Mouse (Mus musculus) CH12.LX (cell line): ENCODE results near the gene Opn4. TPM values are rescaled to one million over a fixed set of nuclear protein-coding genes. Genes with fewer than 3 reads are reported as not detected.

Experiments used
- DNase-seq: peaks from one replicate; pipeline ENCODE4 v3.0.0-alpha.2; 2013; ENCODE audit errors: extremely low read depth
- H3K27ac ChIP-seq: 2 replicates; pipeline ENCODE4 v1.5.1; 2012; ENCODE audit warnings: low read depth, mild to moderate bottlenecking, control low read depth, moderate library complexity; ENCODE audit not compliant: insufficient read depth
- H3K27me3 ChIP-seq: replicated peaks from 2 replicates; pipeline ENCODE3; 2012; ENCODE audit warnings: inconsistent platforms
- H3K36me3 ChIP-seq, 2 experiments: replicated peaks in 1 of 2; 2 replicates each; pipeline versions ENCODE3 to v1.6.1; 2012; ENCODE audit warnings: inconsistent platforms in 1 of 2, low read length in 1 of 2, mild to moderate bottlenecking in 1 of 2, mixed read lengths in 1 of 2, moderate library complexity in 1 of 2; ENCODE audit not compliant: control insufficient read depth in 1 of 2, insufficient read depth in 1 of 2
- H3K4me1 ChIP-seq, 2 experiments: 2 replicates each; pipeline ENCODE4 v1.6.1; 2012; ENCODE audit warnings: inconsistent platforms in 1 of 2, moderate library complexity in 1 of 2; ENCODE audit not compliant: insufficient read depth in 2 of 2, control insufficient read depth in 1 of 2
- H3K4me2 ChIP-seq: 2 replicates; pipeline ENCODE4 v1.6.1; 2012; ENCODE audit warnings: low read depth, mild to moderate bottlenecking, control low read depth; ENCODE audit not compliant: poor library complexity, insufficient read depth, severe bottlenecking
- H3K4me3 ChIP-seq, 3 experiments: fragments of 150-350 bp in 1 of 3; sonication (generic) in 1 of 3; replicated peaks in 1 of 3; 2 replicates each; pipeline versions ENCODE3 to v1.5.1; 2011 to 2012; ENCODE audit warnings: low read depth in 2 of 3, low read length in 2 of 3, mild to moderate bottlenecking in 2 of 3, moderate library complexity in 2 of 3, control low read depth in 1 of 3, improper control_type of control experiment in 1 of 3, inconsistent platforms in 1 of 3, mixed read lengths in 1 of 3; ENCODE audit not compliant: poor library complexity in 1 of 3
- H3K79me2 ChIP-seq: replicated peaks from 2 replicates; pipeline ENCODE4 v1.6.1; 2012; ENCODE audit warnings: mild to moderate bottlenecking, moderate library complexity; ENCODE audit not compliant: control insufficient read depth, poor library complexity, insufficient read depth, severe bottlenecking; ENCODE audit errors: extremely low read depth
- H3K9ac ChIP-seq: 2 replicates; pipeline ENCODE4 v1.6.1; 2012; ENCODE audit warnings: low read depth, mild to moderate bottlenecking, control low read depth, moderate library complexity; ENCODE audit not compliant: insufficient read depth
- H3K9me3 ChIP-seq: replicated peaks from 2 replicates; pipeline ENCODE3; 2012; ENCODE audit warnings: low read length, inconsistent platforms, mixed read lengths
- BHLHE40 ChIP-seq: IDR thresholded peaks from 2 replicates; pipeline ENCODE4 v1.6.1; 2011; ENCODE audit warnings: mild to moderate bottlenecking, low read depth, low read length, improper control_type of control experiment
- CHD2 ChIP-seq: IDR thresholded peaks from 2 replicates; pipeline ENCODE4 v1.6.1; 2011; ENCODE audit warnings: low read length, improper control_type of control experiment
- CTCF ChIP-seq, 2 experiments: IDR thresholded peaks in 1 of 2; conservative IDR thresholded peaks in 1 of 2; 2 replicates each; pipeline ENCODE4 v1.5.1; 2011 to 2012; ENCODE audit warnings: low read depth in 2 of 2, low read length in 2 of 2, improper control_type of control experiment in 1 of 2, inconsistent platforms in 1 of 2, mild to moderate bottlenecking in 1 of 2, moderate library complexity in 1 of 2
- E2F4 ChIP-seq: IDR thresholded peaks from 2 replicates; pipeline ENCODE4 v1.6.1; 2011; ENCODE audit warnings: low read depth, low read length, improper control_type of control experiment; ENCODE audit not compliant: insufficient replicate concordance
- IRF4 ChIP-seq: IDR thresholded peaks from 2 replicates; pipeline ENCODE4 v1.6.1; 2014; ENCODE audit warnings: low read depth, mild to moderate bottlenecking, inconsistent platforms, low read length, improper control_type of control experiment
- JUND ChIP-seq: conservative IDR thresholded peaks from 2 replicates; pipeline ENCODE4 v1.6.1; 2011; ENCODE audit warnings: low read depth, low read length, improper control_type of control experiment
- KAT2A ChIP-seq: IDR thresholded peaks from 2 replicates; pipeline ENCODE4 v1.6.1; 2012; ENCODE audit warnings: low read length, improper control_type of control experiment, inconsistent platforms; ENCODE audit not compliant: insufficient replicate concordance
- MAFK ChIP-seq: IDR thresholded peaks from 2 replicates; pipeline ENCODE4 v1.6.1; 2011; ENCODE audit warnings: low read length, improper control_type of control experiment; ENCODE audit not compliant: insufficient replicate concordance
- MAZ ChIP-seq: IDR thresholded peaks from 2 replicates; pipeline ENCODE4 v1.6.1; 2012; ENCODE audit warnings: low read depth, mild to moderate bottlenecking, inconsistent platforms, low read length, improper control_type of control experiment, moderate library complexity
- MEF2A ChIP-seq: IDR thresholded peaks from 2 replicates; pipeline ENCODE4 v1.6.1; 2014; ENCODE audit warnings: low read depth, mild to moderate bottlenecking, inconsistent platforms, low read length, improper control_type of control experiment, borderline replicate concordance
- MYC ChIP-seq: IDR thresholded peaks from 2 replicates; pipeline ENCODE4 v1.6.1; 2011; ENCODE audit warnings: low read depth, mild to moderate bottlenecking, improper control_type of control experiment, low read length
- NELFE ChIP-seq: IDR thresholded peaks from 2 replicates; pipeline ENCODE4 v1.6.1; 2011; ENCODE audit warnings: low read depth, low read length, improper control_type of control experiment
- POLR2A ChIP-seq: IDR thresholded peaks from 2 replicates; pipeline ENCODE4 v1.6.1; 2011; ENCODE audit warnings: low read depth, mild to moderate bottlenecking, improper control_type of control experiment, low read length
- RAD21 ChIP-seq: IDR thresholded peaks from 2 replicates; pipeline ENCODE4 v1.6.1; 2011; ENCODE audit warnings: low read depth, mild to moderate bottlenecking, low read length, improper control_type of control experiment, moderate library complexity
- SIN3A ChIP-seq: IDR thresholded peaks from 2 replicates; pipeline ENCODE4 v1.6.1; 2012; ENCODE audit warnings: low read length, improper control_type of control experiment, inconsistent platforms
- SMC3 ChIP-seq: IDR thresholded peaks from 2 replicates; pipeline ENCODE4 v1.6.1; 2011; ENCODE audit warnings: low read depth, low read length, improper control_type of control experiment
- UBTF ChIP-seq: IDR thresholded peaks from 2 replicates; pipeline ENCODE4 v1.6.1; 2012; ENCODE audit warnings: low read depth, mild to moderate bottlenecking, inconsistent platforms, low read length, improper control_type of control experiment, moderate library complexity
- USF1 ChIP-seq: IDR thresholded peaks from 2 replicates; pipeline ENCODE4 v1.6.1; 2014; ENCODE audit warnings: low read depth, mild to moderate bottlenecking, inconsistent platforms, low read length, improper control_type of control experiment
- ZC3H11A ChIP-seq: IDR thresholded peaks from 2 replicates; pipeline ENCODE4 v1.6.1; 2012; ENCODE audit warnings: low read depth, mild to moderate bottlenecking, inconsistent platforms, low read length, improper control_type of control experiment
- ZNF384 ChIP-seq: IDR thresholded peaks from 2 replicates; pipeline ENCODE4 v1.6.1; 2012; ENCODE audit warnings: low read depth, low read length, improper control_type of control experiment, inconsistent platforms
- dilution Hi-C: fragments of 300-500 bp; cut with MboI; formaldehyde crosslinking; loops from 2 replicates; pipeline ENCODE4 v1.14.3; 2020; ENCODE audit warnings: low sequenced_read_pairs; ENCODE audit not compliant: extremely low pct_unique_long_range_greater_than_20kb, extremely low pct_ligation_motif_present
- in situ Hi-C: fragments of 300-500 bp; cut with MboI; formaldehyde crosslinking; loops from 3 replicates; pipeline ENCODE4 v1.14.3; 2019; ENCODE audit warnings: low sequenced_read_pairs, low pct_ligation_motif_present, low pct_unique_long_range_greater_than_20kb, mixed read lengths
- polyA plus RNA-seq: library from polyadenylated mRNA; unstranded; fragments of >175 nt; gene quantifications from 2 replicates; pipeline ENCODE4 v1.2.1, GENCODE M21; 2012; ENCODE audit warnings: low read depth; ENCODE audit not compliant: insufficient read length
- total RNA-seq, 2 experiments: library from RNA; depleted of rRNA; stranded (reverse); fragments of 300-350 nt in 1 of 2; fragments of >200 nt in 1 of 2; gene quantifications; 2 replicates each; pipeline ENCODE4 v1.2.3; 2012 to 2014

Opn4 gene
- total and polyA plus RNA-seq, 3 experiments = not detected

DNA sequence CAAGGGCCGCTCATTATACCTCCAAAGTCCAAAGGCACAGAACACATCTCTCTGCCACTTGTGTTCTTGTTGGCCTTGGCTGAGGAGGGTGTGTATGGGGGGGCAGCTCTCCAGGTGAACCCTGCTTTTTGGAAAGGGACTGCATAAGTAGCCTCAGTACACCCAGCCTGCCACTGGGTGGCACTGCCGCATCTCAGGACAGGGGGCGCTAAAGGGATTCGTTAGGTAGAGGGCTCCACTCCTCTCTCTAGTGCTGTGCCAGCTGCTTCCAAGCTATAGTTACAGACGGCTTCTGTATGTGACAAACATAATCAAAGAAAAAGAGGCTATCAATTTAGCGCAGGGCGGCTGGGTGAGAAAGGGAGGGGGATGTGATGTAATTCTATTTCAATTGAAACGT is 16.9 kb upstream of the Opn4 start:
- peaks cover 0 to 4% of the 10 kb centered on the region in 2 experiments; a peak in 1 of 4 replicates for H3K4me1 ChIP-seq
- DNase-seq = peak; percentile 80
- H3K4me2 ChIP-seq = no peak overlapping the region
- no peak overlapping the region for H3K9ac ChIP-seq
- no peaks in the 10 kb centered on the region for H3K36me3 ChIP-seq
- no peaks in the 10 kb centered on the region for H3K9me3 ChIP-seq
- H3K27ac ChIP-seq = no peak overlapping the region
- TF ChIP-seq ZC3H11A (peak; percentile 52; the same call in 1 of the 2 replicates), CTCF (conservative IDR thresholded peaks at IDR 0.05 in 1 of 2, IDR thresholded peaks at IDR 0.05 in 1 of 2; ENCODE audit: low read depth in 2 of 2, low read length in 2 of 2) (peak; percentile 82 to 100), NELFE (peak; percentile 77; the same call in 1 of the 2 replicates), IRF4 (peak; percentile 70; the same call in 1 of the 2 replicates), JUND (0 out of 2 replicates have a peak, but pooled peaks have one; percentile 17), SMC3 (peak; percentile 93), ZNF384 (peak; percentile 32; the same call in 1 of the 2 replicates), CHD2 (no peak), SIN3A (no peak), E2F4 (no peak), RAD21 (peak; percentile 94), MEF2A (0 out of 2 replicates have a peak, but pooled peaks have one; percentile 41)
- no peaks in the 10 kb centered on the region for H3K79me2 ChIP-seq
- no peak overlapping the region for H3K4me3 ChIP-seq
- H3K27me3 ChIP-seq = peaks cover 2% of the 10 kb centered on the region
- in situ Hi-C loops = no loop called here
- dilution Hi-C loops = loop anchor here (25.0 kb wide), 1 partner anchor 145 kb away; no protein-coding TSS in a partner anchor

DNA sequence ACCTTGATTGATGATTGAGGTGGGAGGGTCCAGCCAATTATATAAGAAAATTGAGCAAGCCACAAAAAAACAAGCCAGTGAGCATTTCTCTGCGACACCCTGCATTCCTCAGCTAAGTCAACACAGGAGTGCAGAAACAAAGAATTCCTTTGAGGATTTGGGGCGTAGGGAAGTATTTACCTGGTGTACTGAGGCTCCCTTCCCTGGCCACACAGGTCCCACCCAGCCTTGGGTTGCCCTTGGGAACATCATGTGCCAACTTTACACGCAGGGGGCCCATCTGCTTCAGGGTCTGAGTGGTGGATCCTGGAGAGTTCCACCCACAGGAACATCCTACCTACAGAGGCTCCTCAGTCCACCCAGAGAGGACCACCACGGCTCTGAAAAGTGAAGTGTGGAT is 15.7 kb upstream of the Opn4 start:
- Histone ChIP-seq H3K79me2 (no peaks in the 10 kb centered on the region), H3K27me3 (peaks cover 2% of the 10 kb centered on the region), H3K4me3 (no peak overlapping the region), H3K4me1 (peaks cover 0 to 4% of the 10 kb centered on the region in 2 experiments; a peak in 1 of 4 replicates), H3K4me2 (no peak overlapping the region), H3K9me3 (no peaks in the 10 kb centered on the region), H3K9ac (no peak overlapping the region), H3K27ac (no peak overlapping the region), H3K36me3 (no peaks in the 10 kb centered on the region)
- in situ Hi-C loops (no loop called here), dilution Hi-C loops (loop anchor here (25.0 kb wide), 1 partner anchor 147 kb away; no protein-coding TSS in a partner anchor)
- no peak for DNase-seq
- no peak for TF ChIP-seq KAT2A
- TF ChIP-seq MAFK = no peak
- no peak for TF ChIP-seq ZC3H11A
- TF ChIP-seq SIN3A = no peak
- TF ChIP-seq USF1 = no peak
- TF ChIP-seq NELFE = no peak
- TF ChIP-seq UBTF = no peak
- no peak for TF ChIP-seq BHLHE40
- TF ChIP-seq MYC = no peak
- no peak for TF ChIP-seq POLR2A
- TF ChIP-seq MAZ = no peak
